Mouse (Mus musculus): Measurements from ENCODE around the gene Sirt3.

DNA sequence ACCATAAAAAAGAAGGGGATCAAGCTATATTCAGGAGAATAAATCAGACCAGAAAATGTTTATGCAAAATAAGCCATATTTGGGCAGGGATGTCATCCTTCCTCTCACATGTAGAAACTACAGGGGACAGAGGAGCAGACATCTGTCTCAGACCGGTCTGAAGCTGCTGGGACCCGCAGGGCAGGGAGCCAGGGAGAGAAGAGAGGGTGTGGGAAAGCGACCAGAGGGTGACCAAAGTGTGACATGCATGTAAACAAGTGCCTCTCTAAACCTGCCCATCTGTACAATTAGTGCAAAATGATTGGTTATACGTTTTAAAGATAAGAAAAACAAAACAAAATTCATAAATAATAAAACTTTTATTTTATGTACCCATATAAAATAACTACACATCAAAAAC lies 61.9 kb downstream of the Sirt3 start:
- TF ChIP-seq POLR2A (IDR thresholded peaks at IDR 0.05; ENCODE audit: low read depth, low read length) (no peak), CTCF (IDR thresholded peaks at IDR 0.05; ENCODE audit: extremely low read depth, insufficient read depth, insufficient read length, insufficient replicate concordance) (no peak)

Data from spleen, adult 2 months (tissue).